9 mouse cellular contexts compared by ENCODE assay signal in genomic region chr4:64533019-64533418, GRCm38 (mm10).
DNase-seq lines count a peak whose midpoint lies in the region; ATAC-seq and TF ChIP-seq lines count a peak whose summit lies in the region.
"Had no signal": no experiment of that assay in that cellular context is flagged by ENCODE, and none has a peak within 500 bp of the region (broad histone marks: within the 10 kb centered on the region; RNA-seq: fewer than 3 reads in every experiment).

No protein-coding gene starts in this region.

- peak; percentile 14 for DNase-seq in gastrocnemius, adult 2 months
- no peak for DNase-seq in gastrocnemius, postnatal 36 days
- DNase-seq in liver, postnatal 0 days, result no peak
- peak; percentile 52 for DNase-seq in cerebellum, adult 8-10 months
- peak; percentile 40 for DNase-seq in lung, postnatal 36 days
- DNase-seq in spleen, postnatal 10 days (ENCODE audit: low spot score in 2 of 2), result no peak

- H3K4me1 ChIP-seq in liver, postnatal 0 days (ENCODE audit: insufficient read depth), result no peaks in the 10 kb centered on the region
- H3K4me1 ChIP-seq in liver, embryonic 12.5 days, result no peaks in the 10 kb centered on the region
- H3K4me1 ChIP-seq: neural tube, embryonic 12.5 days had no signal

- no peak overlapping the region for H3K4me2 ChIP-seq in liver, postnatal 0 days (ENCODE audit: low read depth, low read length)
- no peak overlapping the region for H3K4me2 ChIP-seq in liver, embryonic 12.5 days
- H3K4me2 ChIP-seq: neural tube, embryonic 12.5 days had no signal

- H3K4me3 ChIP-seq in gastrocnemius, adult 2 months, result no peak overlapping the region
- no peak overlapping the region for H3K4me3 ChIP-seq in liver, postnatal 0 days (ENCODE audit: low read depth, low read length)
- no peak overlapping the region for H3K4me3 ChIP-seq in liver, embryonic 12.5 days
- H3K4me3 ChIP-seq: neural tube, embryonic 12.5 days had no signal

- H3K27ac ChIP-seq in gastrocnemius, adult 2 months, result no peak overlapping the region
- no peak overlapping the region for H3K27ac ChIP-seq in liver, postnatal 0 days (ENCODE audit: low read depth)
- H3K27ac ChIP-seq in liver, embryonic 12.5 days, result no peak overlapping the region
- H3K27ac ChIP-seq: neural tube, embryonic 12.5 days had no signal

- no peak overlapping the region for H3K9ac ChIP-seq in liver, postnatal 0 days (replicated peaks)
- H3K9ac ChIP-seq in liver, embryonic 12.5 days, result no peak overlapping the region
- H3K9ac ChIP-seq: neural tube, embryonic 12.5 days had no signal

- intact Hi-C loops in gastrocnemius, adult 2 months (cut with DNase I), result loop anchor here (10.0 kb wide), 1 partner anchor 262 kb away; no protein-coding TSS in a partner anchor
- intact Hi-C loops in gastrocnemius, postnatal 36 days (cut with DNase I), result no loop called here

- no peak for ATAC-seq in liver, postnatal 0 days
- no peak for ATAC-seq in liver, embryonic 12.5 days
- ATAC-seq in monocyte, adult 5-6 weeks (replicated peaks; ENCODE audit: insufficient number of reproducible peaks, low FRiP score, low TSS enrichment, poor library complexity, severe bottlenecking), result no peak

- H3K36me3 ChIP-seq in liver, postnatal 0 days (replicated peaks; ENCODE audit: insufficient read depth, low read length), result no peaks in the 10 kb centered on the region
- H3K36me3 ChIP-seq in liver, embryonic 12.5 days, result no peaks in the 10 kb centered on the region
- H3K36me3 ChIP-seq: neural tube, embryonic 12.5 days had no signal

- no peaks in the 10 kb centered on the region for H3K27me3 ChIP-seq in liver, postnatal 0 days (ENCODE audit: insufficient read depth, low read length)
- no peaks in the 10 kb centered on the region for H3K27me3 ChIP-seq in liver, embryonic 12.5 days (replicated peaks)
- H3K27me3 ChIP-seq: neural tube, embryonic 12.5 days had no signal

- TF ChIP-seq CTCF in gastrocnemius, adult 2 months (IDR thresholded peaks at IDR 0.05), result peak; percentile 52
- peak; percentile 19 for TF ChIP-seq CTCF in liver, postnatal 0 days (IDR thresholded peaks at IDR 0.05; ENCODE audit: low read depth)

- no peaks in the 10 kb centered on the region for H3K9me3 ChIP-seq in liver, postnatal 0 days (ENCODE audit: low read length)
- H3K9me3 ChIP-seq in liver, embryonic 12.5 days (replicated peaks), result no peaks in the 10 kb centered on the region
- H3K9me3 ChIP-seq: neural tube, embryonic 12.5 days had no signal

- WGBS in liver, postnatal 0 days (ENCODE audit: insufficient replicate concordance), result 50% methylated on average over 3 of the region's 3 CpGs
- WGBS in liver, embryonic 12.5 days (ENCODE audit: insufficient replicate concordance), result 56% methylated on average over 3 of the region's 3 CpGs

- TF ChIP-seq EP300 in liver, postnatal 0 days (IDR thresholded peaks at IDR 0.05; ENCODE audit: low read depth), result no peak

Comparison
In these comparisons a context has a peak if more than half of its experiments do, and no peak if none do; other contexts are left out.
1. DNase-seq: peak in gastrocnemius, adult 2 months (single experiment), cerebellum, adult 8-10 months (single experiment) and lung, postnatal 36 days (single experiment); none in gastrocnemius, postnatal 36 days (0 of 2), liver, postnatal 0 days (single experiment) and spleen, postnatal 10 days (0 of 2).